Mouse (Mus musculus) embryonic stem cell, embryonic (primary cell): Measurements from ENCODE around the gene Slc35e1.

ENCODE experiments used
- CTCF ChIA-PET, 4 experiments: fragments of 300-600 bp in 2 of 4; fragments of 350-600 bp in 2 of 4; sonication (Branson Sonifier 250); formaldehyde crosslinking; loops; one replicate each; lab custom pipeline; 2022; ENCODE audit warnings: inconsistent platforms in 2 of 4; lab: Charles Lee
- POLR2A ChIA-PET, 4 experiments: fragments of 300-600 bp in 2 of 4; fragments of 350-600 bp in 2 of 4; sonication (Branson Sonifier 250); formaldehyde crosslinking; loops; one replicate each; lab custom pipeline; 2022; ENCODE audit warnings: antibody characterized with exemption in 4 of 4, inconsistent platforms in 1 of 4; lab: Charles Lee

The Slc35e1 gene

GRCm38 (mm10) chr8:72455317-72455716 lies 37.1 kb downstream of the Slc35e1 start:
- ChIA-PET POLR2A (interaction anchor here in 2 of 4 experiments (1.0 to 5.9 kb wide), 8 partner anchors 11 to 140 kb away, joined by 3 to 31 read pairs (median 4); partner anchors contain the start of genes 1700030K09Rik (in 1 of the 2), Calr3 (in 1 of the 2) and Cherp (in 1 of the 2)), CTCF (interaction anchor here in 2 of 4 experiments (1.1 to 1.3 kb wide), 2 partner anchors 10 to 31 kb away, joined by 3 to 4 read pairs; no protein-coding TSS in a partner anchor)

GRCm38 (mm10) chr8:72453904-72454303 lies 38.5 kb downstream of the Slc35e1 start:
- CTCF ChIA-PET: interaction anchor here (0.6 to 1.4 kb wide), 7 partner anchors 9 to 845 kb away, joined by 3 to 7 read pairs (median 4); no protein-coding TSS in a partner anchor
- POLR2A ChIA-PET: interaction anchor here in 3 of 4 experiments (0.6 to 5.9 kb wide), 11 partner anchors 9 to 136 kb away, joined by 3 to 31 read pairs (median 4); partner anchors contain the start of genes 1700030K09Rik (in 2 of the 3), Calr3 (in 2 of the 3), Klf2 (in 2 of the 3) and Cherp (in 1 of the 3)

- ChIA-PET CTCF (no interaction called here), POLR2A (interaction anchor here in 2 of 4 experiments (0.9 to 1.4 kb wide), 6 partner anchors 10 to 133 kb away, joined by 3 to 4 read pairs (median 4); partner anchors contain the start of gene Klf2 (in 1 of the 2))
Observed at GRCm38 (mm10) chr8:72451516-72451915, 40.9 kb downstream of the Slc35e1 start.

GRCm38 (mm10) chr8:72445071-72445470 lies 47.3 kb downstream of the Slc35e1 start:
- CTCF ChIA-PET: interaction anchor here in 3 of 4 experiments (1.0 to 1.6 kb wide), 6 partner anchors 10 to 22 kb away, joined by 3 to 4 read pairs (median 4); no protein-coding TSS in a partner anchor
- POLR2A ChIA-PET: interaction anchor here (0.6 to 3.3 kb wide), 40 partner anchors 9 to 837 kb away, joined by 3 to 21 read pairs (median 4); partner anchors contain the start of genes Med26 (in 3 of the 4), Eps15l1 (in 2 of the 4), Klf2 (in 2 of the 4) and Ap1m1 (in 1 of the 4)

- ChIA-PET CTCF (interaction anchor here in 3 of 4 experiments (0.5 to 1.6 kb wide), 5 partner anchors 15 to 1587 kb away, joined by 3 to 7 read pairs (median 4); no protein-coding TSS in a partner anchor), POLR2A (interaction anchor here (0.5 to 3.3 kb wide), 37 partner anchors 8 to 571 kb away, joined by 3 to 21 read pairs (median 5); partner anchors contain the start of genes Eps15l1 (in 2 of the 4) and Cherp (in 1 of the 4))
Observed at GRCm38 (mm10) chr8:72443994-72444350, 48.4 kb downstream of the Slc35e1 start.

- CTCF ChIA-PET: interaction anchor here in 3 of 4 experiments (0.5 to 1.6 kb wide), 4 partner anchors 20 to 1586 kb away, joined by 3 to 7 read pairs (median 4); no protein-coding TSS in a partner anchor
- POLR2A ChIA-PET: interaction anchor here in 3 of 4 experiments (0.5 to 3.3 kb wide), 30 partner anchors 8 to 214 kb away, joined by 3 to 21 read pairs (median 5); partner anchors contain the start of genes Eps15l1 (in 2 of the 3) and Cherp (in 1 of the 3)
Observed at GRCm38 (mm10) chr8:72443338-72443993, 48.9 kb downstream of the Slc35e1 start, which contains the start of the genes Calr3 and 1700030K09Rik. Calr3 (minus strand) TSS chr8:72443870. 1700030K09Rik (plus strand) TSS chr8:72443880.

GRCm38 (mm10) chr8:72438248-72439015 lies 54.0 kb downstream of the Slc35e1 start:
- ChIA-PET POLR2A (interaction anchor here in 2 of 4 experiments (0.7 to 1.4 kb wide), 2 partner anchors 13 to 16 kb away, joined by 4 read pairs; no protein-coding TSS in a partner anchor), CTCF (interaction anchor here in 1 of 4 experiments (0.6 to 1.7 kb wide), 2 partner anchors 16 to 732 kb away, joined by 3 to 4 read pairs; no protein-coding TSS in a partner anchor)

GRCm38 (mm10) chr8:72434952-72435351 lies 57.5 kb downstream of the Slc35e1 start:
- CTCF ChIA-PET: interaction anchor here in 2 of 4 experiments (0.6 to 0.9 kb wide), 3 partner anchors 12 to 921 kb away, joined by 3 read pairs; no protein-coding TSS in a partner anchor
- POLR2A ChIA-PET: interaction anchor here in 1 of 4 experiments (0.8 to 2.7 kb wide), 6 partner anchors 10 to 40 kb away, joined by 3 to 20 read pairs (median 8); partner anchors contain the start of genes 1700030K09Rik and Calr3
